Mouse (Mus musculus) lung, embryonic 16.5 days (tissue): ENCODE data around the gene Nos1ap. TPM values are rescaled to one million over a fixed set of nuclear protein-coding genes. Genes with fewer than 3 reads are reported as not detected.

ENCODE experiments used
- ATAC-seq: fragments of 200-750 bp; cut with Nextera tagmentation; 2 replicates; pipeline ENCODE4 v1.8.0; 2017; ENCODE audit warnings: low read depth, mild to moderate bottlenecking, moderate library complexity
- H3K27ac ChIP-seq: fragments of 300-500 bp; sonication (generic); 2 replicates; pipeline ENCODE4 v1.5.1; 2014; ENCODE audit warnings: mild to moderate bottlenecking, control low read depth, low read length
- H3K27me3 ChIP-seq: fragments of 300-500 bp; sonication (generic); 2 replicates; pipeline ENCODE4 v1.6.1; 2014; ENCODE audit warnings: low read depth, low read length, mixed read lengths; ENCODE audit not compliant: control insufficient read depth, insufficient read depth
- H3K36me3 ChIP-seq: fragments of 300-500 bp; sonication (generic); 2 replicates; pipeline ENCODE4 v1.6.1; 2014; ENCODE audit warnings: low read length; ENCODE audit not compliant: control insufficient read depth, insufficient read depth
- H3K4me1 ChIP-seq: fragments of 300-500 bp; sonication (generic); replicated peaks from 2 replicates; pipeline ENCODE4 v1.6.1; 2014; ENCODE audit warnings: low read length, mixed read lengths; ENCODE audit not compliant: control insufficient read depth, insufficient read depth
- H3K4me2 ChIP-seq: fragments of 300-500 bp; sonication (generic); 2 replicates; pipeline ENCODE4 v1.6.1; 2014; ENCODE audit warnings: low read depth, low read length, control low read depth
- H3K4me3 ChIP-seq: fragments of 300-500 bp; sonication (generic); 2 replicates; pipeline ENCODE4 v1.5.1; 2014; ENCODE audit warnings: mild to moderate bottlenecking, low read length, control low read depth
- H3K9ac ChIP-seq: fragments of 300-500 bp; sonication (generic); 2 replicates; pipeline ENCODE4 v1.6.1; 2014; ENCODE audit warnings: low read length, control low read depth
- H3K9me3 ChIP-seq: fragments of 300-500 bp; sonication (generic); 2 replicates; pipeline ENCODE4 v1.6.1; 2016; ENCODE audit warnings: low read length; ENCODE audit not compliant: control insufficient read depth
- WGBS: fragments of 180-500 bp; shearing (Covaris S2); extraction: QIAGEN DNeasy Blood & Tissue Kit; methylation state at CpG from one replicate; pipeline ENCODE4 v1.1.7; 2014; 5-methylcytosine and 5-hydroxymethylcytosine counted together
- polyA plus RNA-seq: library from polyadenylated mRNA; unstranded; fragments of >200 nt; fragmentation: Nextera tagmentation; extraction: Ambion mirVana; gene quantifications from 2 replicates; pipeline ENCODE4 v1.2.1, GENCODE M21; 2015

Gene Nos1ap
- 7.1 and 8.8 TPM in 2 replicates for polyA plus RNA-seq

- H3K9me3 ChIP-seq, result 0 out of 2 replicates have a peak, but pooled peaks cover 5% of the 10 kb centered on the region
- under 1% methylated on average over 60 of the region's 106 CpGs for WGBS
- H3K4me3 ChIP-seq, result peak within 1 kb of the TSS; percentile 89
- peak within 1 kb of the TSS; percentile 87 for H3K9ac ChIP-seq
- H3K4me2 ChIP-seq, result peak within 1 kb of the TSS; percentile 93
- H3K27me3 ChIP-seq, result no peaks in the 10 kb centered on the region
- peaks cover 8% of the 10 kb centered on the region for H3K4me1 ChIP-seq
- peak within 1 kb of the TSS; percentile 29; the same call in 1 of the 2 replicates for H3K27ac ChIP-seq
- ATAC-seq, result peak; percentile 96
- peaks cover 7% of the 10 kb centered on the region for H3K36me3 ChIP-seq
Measured at GRCm38 (mm10) chr1:170589219-170590040, at the start of gene Nos1ap. TSS of gene Nos1ap (minus strand) at chr1:170589861.

- no peak for ATAC-seq
- 84% methylated on average over 7 of the region's 7 CpGs for WGBS
- no peaks in the 10 kb centered on the region for H3K9me3 ChIP-seq
- H3K27ac ChIP-seq, result no peak overlapping the region
- H3K4me1 ChIP-seq, result no peaks in the 10 kb centered on the region; the same call in 1 of the 2 replicates
- H3K27me3 ChIP-seq, result no peaks in the 10 kb centered on the region
- H3K36me3 ChIP-seq, result no peaks in the 10 kb centered on the region
- H3K4me2 ChIP-seq, result no peak overlapping the region
- H3K4me3 ChIP-seq, result no peak overlapping the region
- H3K9ac ChIP-seq, result no peak overlapping the region
Measured at GRCm38 (mm10) chr1:170638941-170639340, 49.3 kb upstream of the Nos1ap start.

GRCm38 (mm10) chr1:170632856-170633255 lies 43.2 kb upstream of the Nos1ap start:
- 65% methylated on average over 4 of the region's 4 CpGs for WGBS
- Histone ChIP-seq H3K4me3 (no peak overlapping the region), H3K9me3 (no peaks in the 10 kb centered on the region; the same call in 1 of the 2 replicates), H3K36me3 (no peaks in the 10 kb centered on the region), H3K27ac (no peak overlapping the region), H3K27me3 (no peaks in the 10 kb centered on the region), H3K9ac (no peak overlapping the region), H3K4me1 (no peaks in the 10 kb centered on the region), H3K4me2 (no peak overlapping the region)
- ATAC-seq, result no peak; the same call in 1 of the 2 replicates

GRCm38 (mm10) chr1:170632385-170632784 lies 42.7 kb upstream of the Nos1ap start:
- no peak overlapping the region for H3K4me3 ChIP-seq
- H3K9ac ChIP-seq, result no peak overlapping the region
- no peaks in the 10 kb centered on the region for H3K4me1 ChIP-seq
- H3K4me2 ChIP-seq, result no peak overlapping the region
- H3K27ac ChIP-seq, result no peak overlapping the region
- 8% methylated on average over 3 of the region's 3 CpGs for WGBS
- no peaks in the 10 kb centered on the region for H3K36me3 ChIP-seq
- peak; percentile 59 for ATAC-seq
- H3K27me3 ChIP-seq, result no peaks in the 10 kb centered on the region
- H3K9me3 ChIP-seq, result no peaks in the 10 kb centered on the region; the same call in 1 of the 2 replicates

- Histone ChIP-seq H3K27me3 (no peaks in the 10 kb centered on the region), H3K9me3 (no peaks in the 10 kb centered on the region; the same call in 1 of the 2 replicates), H3K4me3 (no peak overlapping the region), H3K27ac (no peak overlapping the region), H3K9ac (no peak overlapping the region), H3K4me1 (no peaks in the 10 kb centered on the region), H3K4me2 (no peak overlapping the region), H3K36me3 (no peaks in the 10 kb centered on the region)
- WGBS, result 85% methylated on average over 5 of the region's 5 CpGs
- no peak for ATAC-seq
Measured at GRCm38 (mm10) chr1:170631571-170631970, 41.9 kb upstream of the Nos1ap start.

- Histone ChIP-seq H3K4me1 (no peaks in the 10 kb centered on the region), H3K36me3 (no peaks in the 10 kb centered on the region), H3K9ac (no peak overlapping the region), H3K4me2 (no peak overlapping the region), H3K9me3 (no peaks in the 10 kb centered on the region; the same call in 1 of the 2 replicates), H3K27me3 (no peaks in the 10 kb centered on the region), H3K27ac (no peak overlapping the region), H3K4me3 (no peak overlapping the region)
- WGBS, result 78% methylated on average over 4 of the region's 4 CpGs
- no peak for ATAC-seq
Measured at GRCm38 (mm10) chr1:170630489-170630888, 40.8 kb upstream of the Nos1ap start.

- no peak overlapping the region for H3K9ac ChIP-seq
- H3K36me3 ChIP-seq, result no peaks in the 10 kb centered on the region
- H3K4me3 ChIP-seq, result no peak overlapping the region
- 84% methylated on average over 1 of the region's 1 CpGs for WGBS
- peaks cover 5% of the 10 kb centered on the region; the same call in 1 of the 2 replicates for H3K9me3 ChIP-seq
- ATAC-seq, result 0 out of 2 replicates have a peak, but pooled peaks have one; percentile 37
- peak overlapping the region; percentile 48; the same call in 1 of the 2 replicates for H3K27ac ChIP-seq
- H3K27me3 ChIP-seq, result no peaks in the 10 kb centered on the region
- H3K4me2 ChIP-seq, result no peak overlapping the region
- no peaks in the 10 kb centered on the region for H3K4me1 ChIP-seq
Measured at GRCm38 (mm10) chr1:170623432-170623831, 33.8 kb upstream of the Nos1ap start.

- peak overlapping the region; percentile 48; the same call in 1 of the 2 replicates for H3K27ac ChIP-seq
- H3K4me2 ChIP-seq, result no peak overlapping the region
- no peaks in the 10 kb centered on the region for H3K36me3 ChIP-seq
- no peaks in the 10 kb centered on the region for H3K4me1 ChIP-seq
- ATAC-seq, result peak; percentile 96
- no peak overlapping the region for H3K9ac ChIP-seq
- no peak overlapping the region for H3K4me3 ChIP-seq
- 17% methylated on average over 5 of the region's 5 CpGs for WGBS
- H3K27me3 ChIP-seq, result no peaks in the 10 kb centered on the region
- peaks cover 5% of the 10 kb centered on the region; the same call in 1 of the 2 replicates for H3K9me3 ChIP-seq
Measured at GRCm38 (mm10) chr1:170622934-170623333, 33.3 kb upstream of the Nos1ap start.

- H3K4me2 ChIP-seq, result no peak overlapping the region
- no peak overlapping the region for H3K27ac ChIP-seq
- 59% methylated on average over 2 of the region's 2 CpGs for WGBS
- H3K4me3 ChIP-seq, result no peak overlapping the region
- H3K27me3 ChIP-seq, result no peaks in the 10 kb centered on the region
- ATAC-seq, result no peak
- H3K9ac ChIP-seq, result no peak overlapping the region
- H3K9me3 ChIP-seq, result peaks cover 5% of the 10 kb centered on the region; the same call in 1 of the 2 replicates
- no peaks in the 10 kb centered on the region for H3K36me3 ChIP-seq
- no peaks in the 10 kb centered on the region for H3K4me1 ChIP-seq
Measured at GRCm38 (mm10) chr1:170619686-170620374, 30.2 kb upstream of the Nos1ap start.
